Mouse (Mus musculus) activated CD4-positive, CD25-positive, alpha-beta regulatory T cell (primary cell): Measurements from ENCODE around the gene Hacd3. TPM values are rescaled to one million over a fixed set of nuclear protein-coding genes. Genes with fewer than 3 reads are reported as not detected.

Source experiments
- polyA plus RNA-seq, 2 experiments: library from polyadenylated mRNA; unstranded; fragments of 100-300 nt; shearing (Covaris generic); gene quantifications; one replicate each; pipeline ENCODE4 v1.2.1; 2017

Hacd3 gene
- polyA plus RNA-seq = 100 to 1,000 TPM in 1 of 2 experiments, 10 to 100 TPM in 1; 94.6 to 128 TPM

GRCm38 (mm10) chr9:65020991-65021886 lies at the start of gene Hacd3:
Gene Hacd3, minus strand, starts transcription at chr9:65021693.

GRCm38 (mm10) chr9:65032269-65033108 lies 11.0 kb upstream of the Hacd3 start, which contains the start of gene Dpp8:
Gene Dpp8, plus strand, starts transcription at chr9:65032414.

GRCm38 (mm10) chr9:64960117-64960977 lies 61.1 kb downstream of the Hacd3 start, which contains the start of gene Ints14:
Gene Ints14, plus strand, starts transcription at chr9:64960905.

GRCm38 (mm10) chr9:64951161-64951657 lies 70.3 kb downstream of the Hacd3 start, which contains the start of gene Slc24a1:
Gene Slc24a1, minus strand, starts transcription at chr9:64951607.

Other genes starting within 250 kb of the Hacd3 start
- gene Dennd4a, start 210.4 kb downstream of the Hacd3 start, polyA plus RNA-seq = 10 to 100 TPM; 18.6 to 26.5 TPM
- under 1 TPM; 0.05 to 0.12 TPM for gene Slc24a1, start 70.1 kb downstream of the Hacd3 start, polyA plus RNA-seq
- 10 to 100 TPM; 37.4 to 43.2 TPM for gene Ints14, start 60.8 kb downstream of the Hacd3 start, polyA plus RNA-seq
- gene Dpp8, start 10.7 kb upstream of the Hacd3 start, polyA plus RNA-seq = 10 to 100 TPM; 55.1 to 71.1 TPM
- gene Igdcc4, start 79.8 kb upstream of the Hacd3 start, polyA plus RNA-seq = under 1 TPM in 1 of 2 experiments, not detected in 1; 0.68 TPM
- under 1 TPM in 1 of 2 experiments, not detected in 1; 0.07 TPM for gene Igdcc3, start 119.5 kb upstream of the Hacd3 start, polyA plus RNA-seq
- 1 to 10 TPM; 7.8 to 9.6 TPM for gene Parp16, start 173.7 kb upstream of the Hacd3 start, polyA plus RNA-seq
- under 1 TPM in 1 of 2 experiments, not detected in 1; 0.36 TPM for gene Cilp, start 243.5 kb upstream of the Hacd3 start, polyA plus RNA-seq